Mouse (Mus musculus): Measurements from ENCODE around the gene Ptprq. TPM values are rescaled to one million over a fixed set of nuclear protein-coding genes. Genes with fewer than 3 reads are reported as not detected.

Gene Ptprq
- not detected for total RNA-seq (2023)

GRCm38 (mm10) chr10:107719806-107720205, at the start of gene Ptprq:
TSS of gene Ptprq (minus strand) at chr10:107720051.

GRCm38 (mm10) chr10:107494568-107494967, 225.3 kb downstream of the Ptprq start, which contains the start of gene Myf6:
TSS of gene Myf6 (minus strand) at chr10:107494737.

GRCm38 (mm10) chr10:107485870-107486269, 234.0 kb downstream of the Ptprq start, which contains the start of gene Myf5:
TSS of gene Myf5 (minus strand) at chr10:107486134.

Other genes starting within 250 kb of the Ptprq start
- not detected for gene Myf5, start 233.9 kb downstream of the Ptprq start, total RNA-seq (2023)
- not detected for gene Myf6, start 225.3 kb downstream of the Ptprq start, total RNA-seq (2023)
- gene Otogl, start 192.1 kb upstream of the Ptprq start, total RNA-seq (2023) = not detected